Mouse (Mus musculus): Measurements from ENCODE around the gene Ldlrap1. TPM values are rescaled to one million over a fixed set of nuclear protein-coding genes. Genes with fewer than 3 reads are reported as not detected.

Gene Ldlrap1
- polyA plus RNA-seq, 1 experiment from 2014 or later, result 5.7 TPM

DNA sequence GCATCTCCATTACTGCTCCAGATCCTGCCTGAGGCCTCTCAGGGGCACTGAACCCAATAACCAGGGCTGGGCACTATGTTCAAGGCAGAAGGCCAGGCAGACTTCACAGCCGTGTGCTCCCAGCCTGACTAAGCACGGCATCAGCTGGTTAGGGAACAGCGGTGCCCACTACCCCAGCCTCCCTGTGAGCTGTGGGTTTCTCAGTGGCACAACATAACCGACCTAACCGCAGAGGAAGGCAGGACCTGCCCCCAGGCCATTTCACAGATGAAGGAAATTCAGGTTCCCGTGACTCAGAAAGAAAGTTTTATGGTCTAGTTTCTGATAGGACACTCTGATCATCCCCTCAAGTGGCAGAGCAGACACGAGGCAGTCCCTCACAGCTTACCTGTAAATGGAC lies 10.9 kb downstream of the Ldlrap1 start:
- ATAC-seq (ENCODE audit: low FRiP score), result no peak
- WGBS, result 88% methylated on average over 7 of the region's 7 CpGs
- no peak overlapping the region for H3K9ac ChIP-seq (ENCODE audit: low read length)

DNA sequence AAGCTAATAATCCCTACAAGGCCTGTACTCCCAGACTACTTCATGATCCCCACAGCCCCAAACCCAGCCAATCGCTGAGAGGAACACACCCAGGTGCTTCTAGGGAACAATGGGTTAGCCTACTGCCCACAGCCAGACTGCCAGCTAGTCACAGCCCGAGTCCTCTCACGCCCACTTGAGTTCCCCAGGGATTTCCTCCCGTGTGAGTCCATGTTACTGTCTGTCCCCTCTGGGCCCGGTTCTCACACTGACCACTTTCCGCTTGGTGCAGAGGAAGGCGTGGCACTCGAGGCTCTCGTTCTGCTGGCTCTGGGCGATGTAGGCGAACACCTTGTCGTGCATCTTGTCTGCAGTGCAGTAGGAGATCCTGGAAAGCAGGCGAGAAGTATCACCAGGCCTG lies 12.9 kb downstream of the Ldlrap1 start:
- Histone ChIP-seq H3K9ac (ENCODE audit: low read length) (no peak overlapping the region), H3K27me3 (ENCODE audit: control insufficient read depth, insufficient read depth, low read length) (no peaks in the 10 kb centered on the region), H3K36me3 (ENCODE audit: control insufficient read depth, insufficient read depth, low read length) (no peaks in the 10 kb centered on the region), H3K4me3 (ENCODE audit: low read depth, low read length) (no peak overlapping the region), H3K27ac (ENCODE audit: low read depth, low read length) (no peak overlapping the region), H3K4me1 (ENCODE audit: control insufficient read depth, insufficient read depth, low read length) (peaks cover 18% of the 10 kb centered on the region), H3K4me2 (no peak overlapping the region), H3K9me3 (ENCODE audit: control insufficient read depth, low read length) (no peaks in the 10 kb centered on the region)
- ATAC-seq (ENCODE audit: low FRiP score) (no peak), DNase-seq (ENCODE audit: low spot score, missing footprints) (no peak)
- WGBS, result 83% methylated on average over 13 of the region's 13 CpGs

More for the DNA sequence above, 10.9 kb downstream of the Ldlrap1 start:
- no peak overlapping the region for H3K27ac ChIP-seq (ENCODE audit: low read depth, low read length)
- H3K9me3 ChIP-seq (ENCODE audit: control insufficient read depth, low read length), result no peaks in the 10 kb centered on the region
- H3K4me3 ChIP-seq (ENCODE audit: low read depth, low read length), result no peak overlapping the region
- no peaks in the 10 kb centered on the region for H3K27me3 ChIP-seq (ENCODE audit: control insufficient read depth, insufficient read depth, low read length)
- peaks cover 18% of the 10 kb centered on the region for H3K4me1 ChIP-seq (ENCODE audit: control insufficient read depth, insufficient read depth, low read length)
- H3K36me3 ChIP-seq (ENCODE audit: control insufficient read depth, insufficient read depth, low read length), result no peaks in the 10 kb centered on the region
- H3K4me2 ChIP-seq, result no peak overlapping the region
- no peak for DNase-seq (ENCODE audit: low spot score, missing footprints)

DNA sequence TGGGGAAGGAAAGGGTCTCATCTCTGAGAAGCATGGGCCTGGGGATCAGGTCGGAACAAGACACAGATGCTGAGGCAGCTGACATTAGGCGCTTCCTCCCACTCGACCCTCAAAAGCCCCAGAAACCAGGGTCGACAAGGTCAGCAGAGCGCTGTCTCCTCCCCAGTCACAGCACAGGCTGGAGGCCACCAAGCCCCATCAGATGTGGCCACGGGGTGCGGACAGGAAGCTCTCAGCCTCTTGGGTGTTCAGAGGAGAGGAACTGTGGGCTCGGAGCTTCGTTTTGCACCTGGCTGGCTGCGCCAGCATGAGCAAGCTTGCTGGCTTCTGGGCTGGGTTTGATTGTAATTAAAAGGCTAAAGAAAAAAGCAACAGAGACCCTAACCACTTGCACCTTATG lies 13.5 kb downstream of the Ldlrap1 start:
- no peak overlapping the region for H3K9ac ChIP-seq (ENCODE audit: low read length)
- ATAC-seq (ENCODE audit: low FRiP score) (no peak), DNase-seq (ENCODE audit: low spot score, missing footprints) (no peak)
- H3K27ac ChIP-seq (ENCODE audit: low read depth, low read length), result no peak overlapping the region
- H3K9me3 ChIP-seq (ENCODE audit: control insufficient read depth, low read length), result no peaks in the 10 kb centered on the region
- no peak overlapping the region for H3K4me3 ChIP-seq (ENCODE audit: low read depth, low read length)
- peaks cover 18% of the 10 kb centered on the region for H3K4me1 ChIP-seq (ENCODE audit: control insufficient read depth, insufficient read depth, low read length)
- WGBS, result 43% methylated on average over 10 of the region's 10 CpGs
- H3K36me3 ChIP-seq (ENCODE audit: control insufficient read depth, insufficient read depth, low read length), result no peaks in the 10 kb centered on the region
- no peak overlapping the region for H3K4me2 ChIP-seq
- H3K27me3 ChIP-seq (ENCODE audit: control insufficient read depth, insufficient read depth, low read length), result no peaks in the 10 kb centered on the region

DNA sequence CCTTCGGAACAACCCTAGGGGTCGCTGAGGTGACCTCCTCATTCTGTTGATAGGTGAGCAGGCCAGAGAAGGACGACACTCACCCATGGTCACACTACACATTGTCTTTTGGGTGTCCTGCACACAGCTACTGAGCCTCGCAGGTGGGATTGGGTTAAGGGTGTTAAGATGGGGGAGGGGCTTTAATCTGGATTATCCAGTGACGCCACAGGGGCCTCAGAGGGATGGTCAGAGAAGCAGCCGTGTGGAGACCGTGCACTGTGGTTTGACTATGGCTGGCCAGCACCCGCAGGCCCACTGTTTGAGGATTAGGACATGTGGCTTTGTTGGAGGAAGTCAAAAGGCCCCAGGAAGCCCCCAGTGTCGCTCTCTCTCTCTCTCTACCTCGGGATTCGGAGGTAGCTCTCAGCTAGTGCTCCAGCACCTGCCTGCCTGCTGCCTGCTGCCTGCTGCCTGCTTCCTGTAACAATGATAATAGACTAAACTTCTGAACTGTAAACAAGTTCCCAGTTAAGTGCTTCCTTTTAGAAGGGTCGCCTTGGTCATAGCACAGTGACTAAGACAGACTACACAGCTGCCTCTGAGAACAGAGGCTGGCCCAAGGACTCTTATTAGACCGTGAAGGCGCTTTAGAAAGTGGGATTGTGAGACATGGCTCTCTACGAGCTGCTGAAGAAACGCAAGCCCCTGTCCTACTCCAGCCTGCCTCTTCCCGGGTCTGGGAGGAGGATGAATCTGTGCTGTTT lies 14.1 kb downstream of the Ldlrap1 start:
- no peak overlapping the region for H3K4me2 ChIP-seq
- DNase-seq (ENCODE audit: low spot score, missing footprints) (no peak), ATAC-seq (ENCODE audit: low FRiP score) (no peak)
- no peaks in the 10 kb centered on the region for H3K36me3 ChIP-seq (ENCODE audit: control insufficient read depth, insufficient read depth, low read length)
- WGBS, result 19% methylated on average over 17 of the region's 17 CpGs
- H3K9ac ChIP-seq (ENCODE audit: low read length), result no peak overlapping the region
- no peaks in the 10 kb centered on the region for H3K9me3 ChIP-seq (ENCODE audit: control insufficient read depth, low read length)
- H3K4me1 ChIP-seq (ENCODE audit: control insufficient read depth, insufficient read depth, low read length), result peaks cover 18% of the 10 kb centered on the region
- no peak overlapping the region; the same call in 1 of the 2 replicates for H3K27ac ChIP-seq (ENCODE audit: low read depth, low read length)
- no peaks in the 10 kb centered on the region for H3K27me3 ChIP-seq (ENCODE audit: control insufficient read depth, insufficient read depth, low read length)
- no peak overlapping the region for H3K4me3 ChIP-seq (ENCODE audit: low read depth, low read length)

DNA sequence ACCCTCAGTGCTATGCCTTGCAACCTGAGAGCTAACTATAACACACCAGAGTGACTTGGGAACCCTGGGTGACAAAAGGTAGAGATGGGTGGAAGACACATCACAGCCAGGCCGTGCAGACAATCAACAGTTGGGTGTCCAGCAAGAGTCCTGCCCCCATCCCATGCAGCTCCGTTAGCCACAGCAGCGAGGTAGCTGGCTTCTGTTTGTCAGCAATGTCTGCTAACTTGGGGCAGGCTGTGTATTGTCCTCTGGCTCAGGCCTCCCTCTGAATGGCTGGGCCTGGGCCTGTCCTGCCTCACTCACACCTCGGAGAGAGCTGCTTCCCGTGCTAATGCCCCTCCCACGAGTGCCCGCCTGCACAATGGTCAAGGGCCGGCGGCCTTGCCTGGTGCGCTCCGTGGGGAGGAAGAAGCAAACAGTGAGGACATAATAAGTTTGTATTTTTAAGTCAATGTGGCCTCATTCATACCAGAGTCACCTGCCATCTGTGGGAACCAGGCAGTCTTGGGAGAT lies 14.9 kb downstream of the Ldlrap1 start:
- Histone ChIP-seq H3K4me3 (ENCODE audit: low read depth, low read length) (no peak overlapping the region), H3K36me3 (ENCODE audit: control insufficient read depth, insufficient read depth, low read length) (no peaks in the 10 kb centered on the region), H3K27me3 (ENCODE audit: control insufficient read depth, insufficient read depth, low read length) (no peaks in the 10 kb centered on the region), H3K4me2 (no peak overlapping the region), H3K4me1 (ENCODE audit: control insufficient read depth, insufficient read depth, low read length) (peaks cover 18% of the 10 kb centered on the region), H3K9ac (ENCODE audit: low read length) (no peak overlapping the region), H3K27ac (ENCODE audit: low read depth, low read length) (no peak overlapping the region), H3K9me3 (ENCODE audit: control insufficient read depth, low read length) (no peaks in the 10 kb centered on the region)
- 52% methylated on average over 11 of the region's 11 CpGs for whole genome bisulfite sequencing
- DNase-seq (ENCODE audit: low spot score, missing footprints), result no peak
- ATAC-seq (ENCODE audit: low FRiP score), result no peak

DNA sequence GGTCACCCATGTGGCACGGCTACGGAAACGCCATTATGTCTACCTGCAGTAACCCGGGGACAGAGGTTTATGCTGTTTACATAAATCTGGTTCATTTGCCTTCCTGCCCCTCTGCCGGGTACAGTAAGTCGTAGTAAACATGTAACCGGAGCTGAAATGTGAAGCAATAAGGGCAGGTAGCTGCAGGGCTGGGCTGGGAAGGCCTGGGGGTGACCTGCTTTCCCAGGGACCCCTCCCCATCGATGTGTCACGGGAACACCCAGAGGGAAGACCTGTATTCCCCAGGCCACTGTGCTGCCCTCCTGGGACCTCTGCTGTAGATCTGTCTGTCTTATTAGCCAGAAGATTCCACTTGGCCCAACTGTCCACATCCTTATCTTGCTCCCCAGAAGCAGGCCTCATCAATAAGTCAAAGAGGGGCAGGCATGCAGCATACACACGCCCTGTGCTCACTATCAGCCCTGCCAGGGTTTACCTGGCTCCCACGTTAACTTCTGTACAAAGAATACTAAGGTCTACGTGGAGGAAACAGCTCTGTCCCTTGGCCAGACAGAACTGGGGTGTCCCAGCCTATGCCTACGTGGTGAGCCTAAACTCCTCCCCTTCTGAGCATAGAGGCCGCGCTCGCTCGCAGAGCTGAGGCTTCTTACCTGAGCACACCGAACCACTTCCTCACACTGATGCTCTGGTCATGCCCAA lies 16.0 kb downstream of the Ldlrap1 start:
- WGBS, result 89% methylated on average over 18 of the region's 18 CpGs
- Histone ChIP-seq H3K36me3 (ENCODE audit: control insufficient read depth, insufficient read depth, low read length) (no peaks in the 10 kb centered on the region), H3K27me3 (ENCODE audit: control insufficient read depth, insufficient read depth, low read length) (no peaks in the 10 kb centered on the region), H3K4me2 (no peak overlapping the region), H3K27ac (ENCODE audit: low read depth, low read length) (no peak overlapping the region), H3K9ac (ENCODE audit: low read length) (no peak overlapping the region), H3K4me3 (ENCODE audit: low read depth, low read length) (no peak overlapping the region), H3K4me1 (ENCODE audit: control insufficient read depth, insufficient read depth, low read length) (peaks cover 18% of the 10 kb centered on the region), H3K9me3 (ENCODE audit: control insufficient read depth, low read length) (no peaks in the 10 kb centered on the region)
- ATAC-seq (ENCODE audit: low FRiP score) (no peak), DNase-seq (ENCODE audit: low spot score, missing footprints) (no peak)

DNA sequence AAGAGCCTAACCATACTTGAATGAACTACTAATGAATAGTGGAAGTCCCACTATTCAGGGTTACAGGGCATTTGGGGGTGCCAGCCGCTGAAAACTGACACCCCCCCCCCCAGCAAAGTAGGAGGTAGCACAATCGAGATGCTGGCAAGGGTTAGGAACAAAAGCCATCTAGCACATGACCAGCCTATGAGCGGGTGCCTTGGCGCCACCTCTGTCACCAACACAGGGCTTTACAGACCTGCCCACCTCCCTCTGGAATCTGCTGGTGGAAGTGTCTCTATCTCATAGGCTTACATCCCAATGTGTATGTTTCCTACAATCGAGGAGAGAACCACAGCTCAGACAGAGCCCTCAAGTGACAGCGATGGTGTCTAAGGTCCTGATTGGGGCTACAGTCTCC lies 17.0 kb downstream of the Ldlrap1 start:
- WGBS, result 78% methylated on average over 6 of the region's 6 CpGs
- Histone ChIP-seq H3K36me3 (ENCODE audit: control insufficient read depth, insufficient read depth, low read length) (no peaks in the 10 kb centered on the region), H3K4me3 (ENCODE audit: low read depth, low read length) (no peak overlapping the region), H3K9ac (ENCODE audit: low read length) (no peak overlapping the region), H3K4me2 (no peak overlapping the region), H3K27me3 (ENCODE audit: control insufficient read depth, insufficient read depth, low read length) (no peaks in the 10 kb centered on the region), H3K9me3 (ENCODE audit: control insufficient read depth, low read length) (no peaks in the 10 kb centered on the region), H3K4me1 (ENCODE audit: control insufficient read depth, insufficient read depth, low read length) (peaks cover 18% of the 10 kb centered on the region), H3K27ac (ENCODE audit: low read depth, low read length) (no peak overlapping the region)
- DNase-seq (ENCODE audit: low spot score, missing footprints), result no peak
- ATAC-seq (ENCODE audit: low FRiP score), result no peak

DNA sequence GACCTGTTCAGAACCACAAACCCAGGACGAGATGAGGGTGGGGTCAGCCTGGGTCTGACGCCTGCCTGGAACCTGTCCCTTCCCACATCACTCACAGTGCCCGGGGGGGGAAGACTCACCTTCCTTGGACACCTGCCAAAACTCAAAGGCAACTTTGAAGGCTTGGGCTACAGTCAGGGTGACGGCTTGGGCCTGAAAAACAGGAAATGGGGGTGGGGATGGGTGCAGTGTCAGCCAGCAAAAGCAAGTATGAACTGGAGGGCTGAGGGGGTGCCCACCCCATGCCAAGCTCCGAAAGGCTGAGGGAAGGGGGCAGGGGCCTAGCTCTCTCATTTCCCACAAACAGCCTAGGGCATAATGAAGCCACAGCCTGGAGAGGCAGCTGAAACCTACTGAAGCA lies 17.6 kb downstream of the Ldlrap1 start:
- DNase-seq (ENCODE audit: low spot score, missing footprints), result no peak
- Histone ChIP-seq H3K27me3 (ENCODE audit: control insufficient read depth, insufficient read depth, low read length) (no peaks in the 10 kb centered on the region), H3K9ac (ENCODE audit: low read length) (no peak overlapping the region), H3K27ac (ENCODE audit: low read depth, low read length) (no peak overlapping the region), H3K4me1 (ENCODE audit: control insufficient read depth, insufficient read depth, low read length) (peaks cover 18% of the 10 kb centered on the region), H3K9me3 (ENCODE audit: control insufficient read depth, low read length) (no peaks in the 10 kb centered on the region), H3K36me3 (ENCODE audit: control insufficient read depth, insufficient read depth, low read length) (no peaks in the 10 kb centered on the region), H3K4me2 (no peak overlapping the region), H3K4me3 (ENCODE audit: low read depth, low read length) (no peak overlapping the region)
- 81% methylated on average over 5 of the region's 5 CpGs for WGBS
- ATAC-seq (ENCODE audit: low FRiP score), result no peak

DNA sequence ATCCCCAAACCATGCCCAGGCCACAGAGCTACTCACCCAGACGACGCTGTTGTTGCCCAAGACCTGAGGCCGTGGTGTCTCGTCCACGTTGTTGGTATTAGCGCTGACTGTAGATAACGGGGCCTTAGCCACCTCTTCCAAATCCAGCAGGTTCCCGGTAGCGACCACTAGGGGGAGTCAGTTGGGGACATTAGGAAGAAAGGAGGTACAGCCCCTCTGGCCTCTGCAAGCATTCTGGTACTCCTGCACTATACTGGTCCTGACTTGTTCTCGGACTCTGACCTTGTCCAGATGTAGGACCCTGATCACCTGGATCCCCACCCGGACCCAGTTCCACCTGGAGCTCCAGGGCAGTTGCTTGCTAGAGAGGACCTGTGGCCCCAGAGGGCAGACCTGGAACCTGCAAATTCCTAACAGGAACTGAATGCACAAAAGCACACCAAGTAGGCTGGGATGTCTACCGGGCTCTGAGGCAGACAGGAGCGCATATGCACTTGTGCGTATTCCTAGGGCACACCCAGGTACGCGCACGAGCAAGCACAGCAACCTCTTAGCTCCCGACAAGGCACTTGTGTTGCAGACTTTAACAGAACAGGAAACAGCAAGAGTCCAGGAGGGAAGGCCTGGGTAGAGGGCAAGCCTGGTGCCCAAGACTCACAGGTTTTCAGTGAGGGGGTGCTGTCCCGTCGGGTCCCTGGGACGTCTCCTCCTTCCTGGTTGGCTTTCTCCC lies 18.4 kb downstream of the Ldlrap1 start:
- WGBS, result 66% methylated on average over 21 of the region's 21 CpGs
- no peaks in the 10 kb centered on the region for H3K36me3 ChIP-seq (ENCODE audit: control insufficient read depth, insufficient read depth, low read length)
- DNase-seq (ENCODE audit: low spot score, missing footprints), result no peak
- no peak overlapping the region for H3K4me2 ChIP-seq
- ATAC-seq (ENCODE audit: low FRiP score), result no peak
- H3K4me1 ChIP-seq (ENCODE audit: control insufficient read depth, insufficient read depth, low read length), result peaks cover 17% of the 10 kb centered on the region
- no peaks in the 10 kb centered on the region for H3K9me3 ChIP-seq (ENCODE audit: control insufficient read depth, low read length)
- no peak overlapping the region for H3K9ac ChIP-seq (ENCODE audit: low read length)
- H3K27me3 ChIP-seq (ENCODE audit: control insufficient read depth, insufficient read depth, low read length), result no peaks in the 10 kb centered on the region
- H3K27ac ChIP-seq (ENCODE audit: low read depth, low read length), result no peak overlapping the region
- no peak overlapping the region for H3K4me3 ChIP-seq (ENCODE audit: low read depth, low read length)

Data from midbrain, embryonic 11.5 days (tissue).